Mouse (Mus musculus) v-Abl transformed pro-B cells (cell line): Measurements from ENCODE around the gene Grap2.
"Not testable (repeated sequence)": the region's sequence is repeated elsewhere in the genome, so short reads cannot be mapped to it uniquely, and the experiment has no call there.

Source experiments
- in situ Hi-C, 2 experiments: fragments of 400-800 bp; cut with MboI; formaldehyde crosslinking; loops; one replicate each; pipeline ENCODE4 v1.15.1; 2025; ENCODE audit not compliant: unreplicated experiment in 2 of 2

The Grap2 gene

DNA sequence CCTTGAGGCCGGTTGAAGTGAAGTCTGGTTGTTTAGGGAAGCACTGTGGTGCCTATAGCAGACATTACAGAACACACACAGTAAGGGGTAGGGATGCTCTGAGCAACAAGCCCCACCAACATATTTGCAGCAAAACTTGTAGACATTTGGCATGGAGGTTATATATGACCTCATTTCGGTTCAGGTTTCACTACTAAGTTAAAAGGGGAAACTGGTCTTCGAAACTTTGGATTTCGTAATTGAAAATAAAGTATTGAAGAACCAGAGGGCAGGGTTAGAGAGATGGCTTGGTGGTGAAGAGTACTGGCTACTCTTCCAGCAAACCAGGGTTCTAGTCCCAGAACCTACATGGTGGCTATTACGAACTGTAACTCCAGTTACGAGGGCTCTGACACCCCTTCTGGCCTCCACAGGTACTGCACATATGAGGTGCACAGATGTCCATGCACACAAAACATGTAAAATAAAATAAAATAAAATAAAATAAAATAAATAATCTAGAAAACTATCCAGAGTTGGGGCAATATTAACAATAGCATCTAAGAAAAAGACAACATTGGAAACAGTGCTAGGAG lies 8.7 kb upstream of the Grap2 start:
- in situ Hi-C loops, result no loop called here

DNA sequence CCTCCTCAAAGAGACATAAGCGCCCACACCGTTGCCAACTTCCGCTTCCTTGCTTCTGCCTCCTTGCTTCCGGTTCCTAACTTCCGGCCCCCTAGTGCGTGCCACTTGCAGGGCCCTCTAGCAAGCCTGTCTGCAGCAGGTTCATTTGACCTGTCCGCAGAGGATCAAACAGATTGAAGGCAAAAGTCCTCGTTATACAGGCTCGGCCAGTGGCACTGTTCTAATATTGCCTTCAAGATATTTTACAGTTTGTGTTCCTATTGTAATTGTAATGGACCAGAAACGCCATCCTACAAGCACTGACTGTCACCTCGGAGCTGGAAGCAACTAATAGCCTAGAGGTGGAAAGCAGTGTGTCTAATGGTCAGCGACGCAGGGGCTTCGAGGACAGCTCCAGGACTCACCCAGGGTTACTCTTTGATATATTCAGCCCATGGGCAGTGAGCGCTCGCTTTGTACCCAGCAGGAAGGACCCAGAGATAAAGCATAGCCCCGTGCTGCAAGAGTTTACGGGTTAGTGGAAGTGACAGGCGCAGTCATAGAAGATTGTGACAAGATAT lies 7.2 kb upstream of the Grap2 start, which contains the start of gene Enthd1:
TSS of gene Enthd1 (minus strand) at position 51 of the 560 bp plus-strand sequence.
- in situ Hi-C loops, result no loop called here

DNA sequence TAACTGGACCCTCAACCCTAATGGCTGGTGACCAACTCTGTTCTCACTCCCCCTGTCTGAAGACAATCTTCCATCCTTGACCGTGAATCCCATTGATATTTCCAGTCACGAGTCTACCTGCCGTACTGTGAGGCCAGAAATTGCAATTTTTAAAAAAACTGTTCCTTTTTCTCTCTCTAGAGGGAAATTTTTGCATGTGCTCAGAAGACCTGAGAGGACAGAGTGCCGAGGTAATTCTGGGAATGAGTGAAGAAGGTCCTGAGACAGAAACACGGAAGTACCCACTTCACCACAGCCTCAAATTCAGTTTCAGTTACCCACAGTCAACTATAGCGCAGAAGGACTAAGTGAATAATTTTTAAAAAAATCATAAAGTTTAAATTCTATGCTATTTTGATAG lies 5.7 kb upstream of the Grap2 start:
- in situ Hi-C loops, result no loop called here

DNA sequence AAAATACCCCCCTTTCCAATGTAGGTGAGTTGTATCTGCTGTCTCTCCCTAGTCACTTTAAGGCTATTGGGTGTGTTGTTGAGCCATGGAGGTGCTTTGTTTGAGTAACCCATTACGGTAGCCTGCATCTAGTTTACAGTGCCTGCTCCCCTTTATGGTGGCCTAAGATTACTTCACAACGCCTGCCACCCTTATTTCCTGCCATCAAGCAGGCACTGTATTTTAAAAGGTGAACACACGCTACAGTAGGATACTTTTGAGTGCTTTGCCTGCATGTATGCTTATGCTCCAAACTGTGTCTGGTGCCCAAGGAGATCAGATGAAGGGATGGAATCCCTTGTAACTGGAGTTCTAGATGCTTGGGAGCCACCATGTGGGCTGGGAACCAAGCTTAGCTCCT lies 5.3 kb upstream of the Grap2 start:
- in situ Hi-C loops, result no loop called here

DNA sequence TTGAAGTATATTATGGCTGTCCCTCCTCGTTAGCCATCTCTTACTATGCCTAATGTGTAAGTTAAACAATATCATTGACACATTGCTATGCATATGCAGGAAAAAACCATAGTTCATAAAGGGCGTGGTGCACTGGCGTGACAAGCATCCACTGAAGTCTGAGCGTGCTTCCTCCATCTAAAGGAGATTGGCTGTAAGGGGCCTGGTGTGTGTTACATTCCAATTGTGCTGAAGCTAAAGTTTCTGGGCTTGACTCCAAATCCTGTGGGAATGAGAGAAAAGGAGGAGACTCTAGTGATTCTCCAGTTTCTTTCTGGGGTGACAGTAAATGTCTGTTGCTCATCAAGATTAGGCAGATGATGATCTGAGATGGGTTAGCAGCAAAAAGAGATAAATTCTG lies 4.7 kb upstream of the Grap2 start:
- in situ Hi-C loops, result no loop called here

DNA sequence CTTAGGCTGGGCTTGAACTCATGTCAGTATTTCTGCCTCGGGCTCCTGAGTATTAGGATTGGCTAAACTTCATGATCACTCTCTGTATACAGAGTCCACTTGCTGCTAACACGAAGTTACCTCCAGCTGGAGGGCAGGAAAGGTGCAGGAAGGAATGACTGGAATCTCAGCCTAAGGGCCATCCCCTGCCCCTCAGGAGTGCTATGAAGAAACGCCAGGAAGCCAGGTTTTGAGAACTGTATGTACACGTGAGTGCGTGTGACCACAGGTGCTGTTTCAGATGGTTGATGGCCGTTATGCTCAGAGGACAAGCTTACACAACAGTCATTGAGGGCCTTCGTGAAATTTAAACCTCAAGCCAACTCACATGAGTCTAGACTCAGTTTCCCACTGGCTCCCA lies 3.2 kb upstream of the Grap2 start:
- in situ Hi-C loops, result no loop called here

DNA sequence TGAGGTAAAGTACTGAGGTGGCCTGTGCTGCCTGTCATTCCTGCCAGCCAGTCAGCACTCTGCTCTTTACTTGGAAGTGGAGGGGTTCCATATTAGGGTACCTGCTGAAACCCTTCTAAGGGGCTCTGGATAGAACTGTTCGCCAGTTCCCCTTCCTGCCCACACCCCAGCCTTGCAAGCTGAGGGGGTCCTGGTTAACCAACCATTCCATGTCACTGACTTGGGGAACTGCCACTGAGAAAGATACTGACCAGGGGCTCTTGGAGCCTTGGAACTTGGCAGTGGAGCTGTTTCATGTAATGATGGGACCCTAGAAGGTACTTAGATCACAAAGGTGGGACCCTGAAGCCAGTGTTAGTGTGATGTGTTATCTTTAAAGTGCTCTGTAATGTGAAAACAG lies 2.2 kb upstream of the Grap2 start:
- in situ Hi-C loops, result loop anchor here in 1 of 2 experiments (5.0 kb wide), 2 partner anchors 33 to 42 kb away; no protein-coding TSS in a partner anchor

DNA sequence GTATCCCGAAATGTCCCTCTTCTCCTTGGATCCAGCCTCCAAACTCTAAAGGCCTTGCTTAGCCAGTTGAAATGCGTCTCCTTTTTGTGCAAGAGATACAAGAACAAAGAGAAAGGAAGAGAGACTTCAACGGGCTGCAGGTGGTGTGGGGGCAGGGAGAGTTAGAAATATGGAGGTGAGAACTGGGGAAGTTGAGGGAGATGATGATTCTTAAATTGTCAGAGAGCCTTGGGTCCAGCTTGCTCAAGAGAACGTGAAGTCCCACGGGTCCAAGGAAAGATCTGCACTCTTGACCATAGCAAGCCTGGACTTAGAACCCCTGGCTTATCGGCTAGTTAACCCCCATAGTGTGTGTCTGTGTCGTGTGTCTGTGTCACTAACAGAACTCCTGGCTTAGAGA lies 783 bp upstream of the Grap2 start:
- in situ Hi-C loops, result loop anchor here in 1 of 2 experiments (5.0 kb wide), 2 partner anchors 34 to 41 kb away; no protein-coding TSS in a partner anchor

DNA sequence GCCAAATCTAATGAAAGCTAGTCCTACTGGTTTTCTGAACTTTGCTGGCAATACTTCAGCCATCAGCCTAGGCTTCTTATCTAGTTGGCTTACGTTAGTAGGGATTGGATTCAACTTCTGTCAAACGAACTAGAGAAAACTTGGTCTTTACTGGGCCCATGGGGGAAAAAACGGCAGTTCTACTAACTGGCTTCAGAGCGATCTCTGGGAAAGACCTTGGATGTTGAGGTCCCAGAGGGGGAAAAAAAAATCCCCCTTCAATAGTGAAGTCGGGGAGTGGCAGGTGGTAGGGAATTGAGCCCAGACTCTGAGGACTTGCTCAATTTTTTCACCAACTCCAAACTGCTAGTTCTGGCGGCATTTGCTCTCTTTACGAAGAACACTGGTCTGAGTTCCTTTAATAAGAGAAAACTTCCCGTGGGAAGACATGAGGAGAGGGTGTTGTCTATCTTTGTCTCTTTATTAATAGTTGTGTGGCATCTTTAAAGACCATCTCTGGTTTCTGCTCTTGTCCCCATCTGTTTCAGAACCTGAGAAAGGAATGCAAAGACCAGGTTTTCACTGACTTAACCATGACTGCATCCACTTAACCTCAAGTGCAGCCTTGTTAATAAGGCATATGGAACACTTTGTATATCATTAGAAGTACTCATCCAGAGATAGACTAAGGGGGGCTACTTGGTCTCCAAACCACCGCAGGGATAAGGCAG lies 572 bp downstream of the Grap2 start:
- in situ Hi-C loops, result loop anchor here in 1 of 2 experiments (5.0 kb wide), 2 partner anchors 36 to 39 kb away; no protein-coding TSS in a partner anchor

DNA sequence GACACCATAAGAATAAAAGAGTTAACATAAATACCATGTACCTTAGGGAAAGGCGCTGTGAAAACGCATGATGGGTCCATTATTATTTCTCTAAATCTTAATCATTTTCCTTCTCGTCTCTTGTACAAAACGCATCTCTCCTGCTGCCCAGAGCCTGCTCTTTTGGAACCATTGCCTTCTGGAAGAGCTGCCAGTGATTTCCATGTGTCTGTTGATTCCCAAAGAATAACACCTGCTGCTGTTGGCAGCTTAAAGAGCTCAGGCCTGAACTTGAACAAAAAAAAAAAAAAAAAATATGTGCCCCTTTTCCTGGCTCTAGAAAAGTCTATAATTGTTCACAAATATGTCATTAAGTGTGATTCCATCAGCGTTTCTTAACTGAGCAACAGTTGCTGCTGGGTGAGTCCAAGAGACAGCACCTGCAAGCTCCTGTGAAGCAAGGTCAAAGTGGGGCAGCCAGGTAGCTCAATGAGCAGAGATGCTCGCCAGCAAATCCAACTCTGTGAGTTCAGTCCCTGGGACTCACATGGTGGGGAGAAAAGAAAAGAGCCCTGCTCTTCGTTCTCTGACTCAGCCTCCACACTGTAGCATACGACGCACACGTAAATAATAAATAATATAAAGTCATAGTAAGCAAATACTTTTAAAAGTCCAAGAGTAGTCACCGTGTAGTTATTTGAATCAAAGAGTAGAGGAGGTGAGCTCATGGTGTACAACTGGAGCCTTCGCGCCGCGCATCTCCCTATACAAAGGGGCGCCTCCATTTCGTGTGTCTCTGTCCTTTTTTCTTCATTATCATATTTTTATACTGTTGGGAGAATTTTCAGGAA lies 2.0 kb downstream of the Grap2 start:
- in situ Hi-C loops, result loop anchor here in 1 of 2 experiments (5.0 kb wide), 2 partner anchors 37 to 38 kb away; no protein-coding TSS in a partner anchor

DNA sequence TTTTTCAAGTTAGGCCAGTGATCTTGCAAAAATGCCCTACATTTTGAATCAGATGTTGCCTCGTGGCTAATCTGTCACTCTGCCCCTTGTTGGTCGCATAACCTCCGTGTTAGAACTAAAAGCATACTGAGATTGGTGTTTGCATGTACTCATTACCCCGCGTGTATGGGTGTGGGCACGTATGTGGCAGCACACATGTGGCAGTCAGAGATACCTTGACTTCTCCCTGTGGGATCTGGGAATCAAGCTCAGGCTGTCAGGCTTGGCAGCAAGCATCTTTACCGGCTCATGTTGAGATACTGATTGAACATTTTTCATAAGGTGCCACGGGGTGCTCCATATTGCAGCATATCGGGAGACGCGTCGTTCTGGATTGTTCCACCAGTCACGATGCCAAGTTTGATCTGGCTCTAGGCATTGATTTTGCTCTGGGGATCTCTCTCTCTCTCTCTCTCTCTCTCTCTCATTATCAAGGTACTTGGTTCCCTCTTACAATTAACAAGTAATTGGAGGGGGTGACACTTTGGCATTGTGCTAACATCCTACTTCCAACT lies 3.5 kb downstream of the Grap2 start:
- in situ Hi-C loops, result no loop called here

DNA sequence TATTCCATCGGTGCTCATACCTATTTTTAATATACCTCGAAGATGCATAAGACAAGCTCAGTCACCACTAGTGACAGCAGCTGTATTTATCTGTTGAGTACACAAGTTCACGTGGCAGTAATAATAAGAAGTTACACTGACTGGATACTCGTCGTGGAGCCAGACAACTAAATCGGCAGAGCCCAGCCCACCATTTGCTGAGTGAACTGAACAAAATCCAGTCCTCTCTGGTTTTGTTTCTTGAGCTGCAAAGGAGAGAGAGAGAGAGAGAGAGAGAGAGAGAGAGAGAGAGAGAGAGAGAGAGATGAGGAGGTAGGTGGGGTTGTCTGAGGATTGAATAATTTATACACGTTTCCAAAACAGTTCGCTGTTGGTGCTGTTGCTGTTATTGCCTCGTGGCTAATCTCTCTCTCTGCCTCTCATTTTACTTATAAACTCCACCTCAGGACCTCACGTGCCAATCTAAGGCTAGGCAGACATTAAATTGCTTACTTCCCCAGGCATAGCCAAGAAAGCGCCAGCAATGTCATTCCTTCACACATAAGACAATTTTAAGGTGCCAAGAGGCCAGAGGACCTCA lies 4.1 kb downstream of the Grap2 start:
- in situ Hi-C loops, result no loop called here

DNA sequence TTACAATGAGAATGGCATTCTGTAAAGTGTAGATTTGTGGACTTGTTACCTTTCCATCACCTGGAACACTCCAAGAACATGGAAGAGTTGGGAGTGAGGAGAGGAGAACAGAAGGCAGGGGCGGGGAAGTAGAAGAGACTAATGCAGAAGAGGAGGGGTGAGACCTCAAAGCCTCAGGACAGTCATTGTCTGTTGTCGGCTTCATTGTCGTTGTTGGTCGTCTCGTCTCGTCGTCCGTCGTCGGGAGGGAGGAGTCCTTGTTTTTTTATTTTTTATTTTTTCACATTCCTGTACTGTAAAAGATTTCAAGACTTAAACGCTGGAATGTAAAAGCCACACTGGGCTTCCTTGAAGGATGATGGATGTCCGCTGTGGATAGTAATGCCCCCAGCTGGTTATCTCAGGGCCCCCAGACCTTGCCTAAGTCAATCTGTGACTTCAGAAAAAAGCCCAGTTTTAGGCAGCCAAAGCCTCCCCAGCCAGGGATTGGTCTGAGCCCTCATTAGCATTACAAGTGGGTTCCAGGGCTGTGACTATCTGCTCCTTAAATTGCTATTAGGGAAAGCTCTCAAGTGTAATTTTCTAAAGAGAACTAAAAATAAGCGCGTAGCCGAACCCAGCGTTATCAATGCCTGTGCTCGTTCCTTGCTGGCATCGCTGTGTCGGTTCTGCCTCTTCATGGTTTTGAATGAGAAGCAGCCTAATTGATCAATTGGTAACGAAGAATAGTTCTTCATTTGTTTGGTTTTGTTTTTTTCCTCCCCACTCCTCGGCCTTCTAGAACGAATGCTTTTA lies 5.0 kb downstream of the Grap2 start:
- in situ Hi-C loops, result no loop called here

DNA sequence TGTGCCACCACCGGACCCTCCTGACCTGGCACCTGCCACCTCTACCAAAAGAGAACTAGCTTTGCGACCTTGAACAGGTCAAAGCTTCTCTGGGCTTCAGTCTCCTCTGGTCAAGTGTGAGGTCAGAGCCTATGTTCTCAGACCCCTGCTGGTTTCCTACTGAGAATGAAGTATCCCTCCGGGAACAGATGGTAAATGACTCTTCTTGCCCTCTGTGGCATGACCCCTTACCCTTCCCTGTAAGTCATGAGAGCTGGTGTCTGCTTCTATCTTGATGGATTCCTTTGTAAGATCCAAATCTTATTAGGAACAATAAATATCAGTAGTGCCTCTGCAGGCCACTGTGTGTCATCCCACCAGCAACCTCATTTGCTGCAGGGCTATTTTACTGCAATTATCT lies 6.7 kb downstream of the Grap2 start:
- in situ Hi-C loops, result no loop called here

DNA sequence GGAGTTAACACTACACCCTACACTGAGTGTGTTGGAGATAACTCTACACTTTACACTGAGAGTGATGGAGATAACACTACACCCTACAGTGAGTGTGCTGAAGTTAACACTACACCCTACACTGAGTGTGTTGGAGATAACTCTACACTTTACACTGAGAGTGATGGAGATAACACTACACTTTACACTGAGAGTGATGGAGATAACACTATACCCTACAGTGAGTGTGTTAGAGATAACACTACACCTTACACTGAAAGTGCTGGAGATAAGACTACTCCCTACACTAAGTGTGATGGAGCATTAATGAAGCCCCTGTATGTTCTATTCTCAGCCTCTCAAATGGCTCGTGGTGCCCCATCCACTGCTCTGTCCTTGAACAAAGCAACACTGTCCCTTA lies 8.2 kb downstream of the Grap2 start:
- in situ Hi-C loops, result not testable (repeated sequence)

DNA sequence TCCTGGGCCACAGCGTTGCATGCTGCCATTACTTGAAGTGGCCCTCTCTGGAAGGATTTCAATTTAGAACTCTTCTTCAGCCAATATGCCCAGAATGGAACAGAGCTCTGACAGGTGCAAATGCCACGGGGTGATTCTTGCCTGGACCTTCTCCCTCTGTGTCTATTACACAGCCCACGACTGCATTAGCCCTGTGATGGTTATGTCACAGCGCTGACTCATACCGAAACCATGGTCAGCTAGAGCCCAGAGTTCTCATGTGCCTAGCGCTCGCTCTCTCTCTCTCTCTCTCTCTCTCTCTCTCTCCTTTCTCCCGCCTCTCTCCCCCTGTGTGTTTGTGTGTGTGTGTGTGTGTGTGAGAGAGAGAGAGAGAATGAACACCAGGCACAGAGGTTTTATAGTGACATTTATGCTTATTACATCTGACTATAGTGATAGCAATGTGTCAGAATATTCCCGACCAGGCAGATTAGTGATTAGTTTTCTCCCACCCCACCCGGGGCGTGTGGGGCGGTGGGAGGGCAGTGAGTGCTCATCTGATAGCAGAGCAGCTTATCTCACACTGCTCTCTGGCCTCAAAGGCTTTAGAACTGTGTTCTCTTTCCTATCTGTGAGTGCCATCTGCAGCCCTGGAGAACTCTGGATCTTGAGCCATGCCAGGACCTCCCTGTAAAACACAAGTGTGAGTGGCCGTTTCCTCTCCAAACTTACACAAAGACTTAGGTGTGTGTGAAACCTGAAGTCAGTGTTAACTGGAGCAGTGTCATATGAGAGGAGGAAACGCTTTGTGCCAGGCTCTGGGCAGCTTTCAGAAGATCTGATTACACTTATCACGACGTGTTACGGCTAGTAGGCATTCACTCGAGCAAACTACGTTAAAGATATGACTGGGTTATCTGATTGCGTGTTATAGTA lies 10.4 kb downstream of the Grap2 start:
- in situ Hi-C loops, result no loop called here

DNA sequence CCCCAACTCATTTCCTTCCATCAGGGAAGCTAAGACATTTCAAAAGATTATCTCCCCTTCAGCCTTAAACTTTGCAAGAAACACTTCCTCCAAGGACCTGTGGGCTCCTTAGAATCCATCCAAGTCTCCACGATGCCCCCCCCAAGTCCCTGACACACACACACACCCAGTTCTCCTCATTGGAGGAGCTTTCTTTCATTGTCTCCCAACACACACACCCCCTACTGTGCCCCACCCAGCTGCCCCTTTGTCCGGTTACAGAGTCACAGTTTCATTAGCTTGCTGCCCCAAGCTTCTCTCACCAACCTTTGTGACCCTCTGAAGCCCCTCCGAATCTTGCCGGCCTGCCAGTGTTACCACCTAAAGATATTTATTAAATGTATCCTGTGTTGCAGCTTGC lies 13.9 kb downstream of the Grap2 start:
- in situ Hi-C loops, result no loop called here

DNA sequence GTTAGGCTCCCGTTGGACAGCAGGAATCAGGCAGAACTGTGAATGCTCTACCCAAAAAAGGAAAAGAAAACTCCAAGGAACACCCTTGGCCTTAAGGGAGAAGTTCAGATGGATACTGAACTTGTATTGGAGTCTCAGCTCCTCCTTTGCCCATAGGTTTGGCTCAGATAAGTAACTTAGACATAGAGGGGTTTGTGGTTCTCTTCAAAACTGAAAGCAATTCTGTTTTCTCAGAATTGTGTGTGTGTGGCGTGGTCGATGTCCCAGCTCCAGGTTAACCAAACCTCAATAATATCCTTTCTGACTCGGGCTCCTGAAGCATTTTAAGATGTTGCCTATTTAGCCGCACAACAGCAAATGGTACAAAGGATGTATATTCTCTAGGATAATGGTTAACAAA lies 18.2 kb downstream of the Grap2 start:
- in situ Hi-C loops, result no loop called here

DNA sequence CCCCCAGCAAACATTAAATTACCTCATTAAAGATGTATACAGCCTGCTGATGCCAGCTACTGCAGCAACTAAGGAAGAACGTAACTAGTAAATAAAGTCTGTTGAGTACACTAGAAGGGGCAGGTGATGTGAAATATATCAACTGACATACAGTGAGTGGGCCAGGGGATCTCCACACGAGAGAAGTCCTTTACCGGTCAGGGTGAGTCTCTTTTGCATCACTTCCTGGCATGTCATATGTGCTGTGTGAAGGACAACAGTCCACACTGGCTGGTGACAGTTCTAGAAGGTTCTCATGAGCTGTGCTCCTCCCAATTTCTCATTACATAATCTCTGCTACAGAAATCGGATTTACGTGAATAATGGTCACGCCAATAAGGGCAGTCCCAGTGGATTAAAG lies 20.3 kb downstream of the Grap2 start:
- in situ Hi-C loops, result no loop called here
